Mouse (Mus musculus): ENCODE data around the gene Hspa4. TPM values are rescaled to one million over a fixed set of nuclear protein-coding genes. Genes with fewer than 3 reads are reported as not detected.
"Not testable (repeated sequence)": the region's sequence is repeated elsewhere in the genome, so short reads cannot be mapped to it uniquely, and the experiment has no call there.

Gene Hspa4
- total RNA-seq (2014; fragmentation: Nextera tagmentation) (120 and 123 TPM in 2 replicates), total RNA-seq (2017) (507 and 516 TPM in 2 replicates)

- ATAC-seq (replicated peaks; ENCODE audit: poor library complexity, severe bottlenecking): peak; percentile 93
Observed at GRCm38 (mm10) chr11:53300330-53301166, at the start of gene Hspa4. Gene Hspa4 (minus strand): TSS chr11:53300457.

GRCm38 (mm10) chr11:53345738-53346137 lies 45.5 kb upstream of the Hspa4 start:
- ATAC-seq (replicated peaks; ENCODE audit: poor library complexity, severe bottlenecking): no peak

GRCm38 (mm10) chr11:53345328-53345727 lies 45.1 kb upstream of the Hspa4 start:
- ATAC-seq (replicated peaks; ENCODE audit: poor library complexity, severe bottlenecking): peak; percentile 61

GRCm38 (mm10) chr11:53342711-53343110 lies 42.5 kb upstream of the Hspa4 start:
- ATAC-seq (replicated peaks; ENCODE audit: poor library complexity, severe bottlenecking): peak; percentile 63

GRCm38 (mm10) chr11:53341019-53341418 lies 40.8 kb upstream of the Hspa4 start:
- not testable (repeated sequence) for ATAC-seq (replicated peaks; ENCODE audit: poor library complexity, severe bottlenecking)

- no peak for ATAC-seq (replicated peaks; ENCODE audit: poor library complexity, severe bottlenecking)
Observed at GRCm38 (mm10) chr11:53337684-53338083, 37.4 kb upstream of the Hspa4 start.

GRCm38 (mm10) chr11:53336924-53337323 lies 36.7 kb upstream of the Hspa4 start:
- ATAC-seq (replicated peaks; ENCODE audit: poor library complexity, severe bottlenecking): no peak

GRCm38 (mm10) chr11:53336182-53336571 lies 35.9 kb upstream of the Hspa4 start:
- no peak for ATAC-seq (replicated peaks; ENCODE audit: poor library complexity, severe bottlenecking)

- no peak for ATAC-seq (replicated peaks; ENCODE audit: poor library complexity, severe bottlenecking)
Observed at GRCm38 (mm10) chr11:53335505-53336181, 35.4 kb upstream of the Hspa4 start.

GRCm38 (mm10) chr11:53332076-53332680 lies 31.9 kb upstream of the Hspa4 start:
- no peak for ATAC-seq (replicated peaks; ENCODE audit: poor library complexity, severe bottlenecking)

GRCm38 (mm10) chr11:53331121-53331520 lies 30.9 kb upstream of the Hspa4 start:
- no peak for ATAC-seq (replicated peaks; ENCODE audit: poor library complexity, severe bottlenecking)

GRCm38 (mm10) chr11:53330325-53330724 lies 30.1 kb upstream of the Hspa4 start:
- no peak for ATAC-seq (replicated peaks; ENCODE audit: poor library complexity, severe bottlenecking)

GRCm38 (mm10) chr11:53324512-53324968 lies 24.3 kb upstream of the Hspa4 start, which contains the start of gene Zcchc10:
Gene Zcchc10 (plus strand): TSS chr11:53324679.
- ATAC-seq (replicated peaks; ENCODE audit: poor library complexity, severe bottlenecking): peak; percentile 100

GRCm38 (mm10) chr11:53319867-53320266 lies 19.6 kb upstream of the Hspa4 start:
- ATAC-seq (replicated peaks; ENCODE audit: poor library complexity, severe bottlenecking): not testable (repeated sequence)

GRCm38 (mm10) chr11:53318568-53318967 lies 18.3 kb upstream of the Hspa4 start:
- not testable (repeated sequence) for ATAC-seq (replicated peaks; ENCODE audit: poor library complexity, severe bottlenecking)

- no peak for ATAC-seq (replicated peaks; ENCODE audit: poor library complexity, severe bottlenecking)
Observed at GRCm38 (mm10) chr11:53318041-53318440, 17.8 kb upstream of the Hspa4 start.

GRCm38 (mm10) chr11:53316996-53317395 lies 16.7 kb upstream of the Hspa4 start:
- no peak for ATAC-seq (replicated peaks; ENCODE audit: poor library complexity, severe bottlenecking)

GRCm38 (mm10) chr11:53314770-53315173 lies 14.5 kb upstream of the Hspa4 start:
- no peak for ATAC-seq (replicated peaks; ENCODE audit: poor library complexity, severe bottlenecking)

GRCm38 (mm10) chr11:53312823-53313222 lies 12.6 kb upstream of the Hspa4 start:
- peak; percentile 22; the same call in 1 of the 2 replicates for ATAC-seq (replicated peaks; ENCODE audit: poor library complexity, severe bottlenecking)

- no peak for ATAC-seq (replicated peaks; ENCODE audit: poor library complexity, severe bottlenecking)
Observed at GRCm38 (mm10) chr11:53311385-53311784, 11.1 kb upstream of the Hspa4 start.

GRCm38 (mm10) chr11:53308884-53309310 lies 8.6 kb upstream of the Hspa4 start:
- ATAC-seq (replicated peaks; ENCODE audit: poor library complexity, severe bottlenecking): peak; percentile 42; the same call in 1 of the 2 replicates
